Mouse (Mus musculus) myocyte (in vitro differentiated cells): ENCODE data around the gene Hdac5.

Experiments
- E2F4 ChIP-seq: IDR thresholded peaks from one replicate; pipeline ENCODE4 v1.6.1; 2011; ENCODE audit warnings: mild to moderate bottlenecking, control low read depth, moderate library complexity; ENCODE audit not compliant: insufficient read depth
- POLR2A ChIP-seq: IDR thresholded peaks from one replicate; pipeline ENCODE4 v1.6.1; 2011; ENCODE audit warnings: low read depth, mild to moderate bottlenecking, control low read depth, moderate library complexity; ENCODE audit not compliant: insufficient read length
- REST ChIP-seq: IDR thresholded peaks from one replicate; pipeline ENCODE4 v1.6.1; 2011; ENCODE audit warnings: mild to moderate bottlenecking, control low read depth, moderate library complexity; ENCODE audit not compliant: insufficient read depth, insufficient read length

- no peak for TF ChIP-seq E2F4
- no peak for TF ChIP-seq POLR2A
- TF ChIP-seq REST, result no peak
Observed at GRCm38 (mm10) chr11:102209742-102210141, 20.2 kb downstream of the Hdac5 start.
